Mouse (Mus musculus) gastrocnemius, postnatal 10 days (tissue): Measurements from ENCODE around the gene Eef1a2. TPM values are rescaled to one million over a fixed set of nuclear protein-coding genes. Genes with fewer than 3 reads are reported as not detected.

ENCODE experiments used
- DNase-seq: peaks from one replicate; pipeline ENCODE4 v3.0.0; 2021; ENCODE audit warnings: mixed read lengths
- total RNA-seq, 2 experiments: library from RNA; stranded (reverse); gene quantifications; 2 replicates each; pipeline ENCODE4 v1.2.3; 2021

The Eef1a2 gene
- total RNA-seq, 2 experiments from 2014 or later = 1,498 to 1,682 TPM

GRCm38 (mm10) chr2:181133837-181134590, 22.8 kb downstream of the Eef1a2 start:
- no peak for DNase-seq

GRCm38 (mm10) chr2:181130245-181130644, 26.6 kb downstream of the Eef1a2 start:
- DNase-seq = no peak

DNA sequence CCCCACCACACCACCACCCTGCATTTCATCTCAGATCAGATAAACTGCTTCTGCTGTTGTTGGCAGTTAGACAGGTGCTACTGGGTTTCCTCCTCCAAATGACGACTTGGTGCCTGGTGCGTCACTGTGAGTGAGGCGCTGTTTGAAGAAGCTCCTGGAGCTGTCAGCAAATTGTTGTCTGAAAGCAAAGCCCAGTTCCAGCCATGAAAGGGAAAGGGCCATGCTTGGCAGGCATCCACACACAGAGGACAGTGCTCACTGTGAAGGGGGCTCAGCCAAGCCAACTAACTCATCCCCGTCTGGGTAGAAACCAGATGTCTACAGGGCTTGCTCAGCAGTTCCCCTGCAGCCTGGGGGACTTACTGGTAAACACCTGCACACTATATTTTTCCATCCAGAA, 27.9 kb downstream of the Eef1a2 start:
- no peak for DNase-seq

- DNase-seq = no peak
Measured at GRCm38 (mm10) chr2:181127786-181128185, 29.0 kb downstream of the Eef1a2 start.

- DNase-seq = no peak
Measured at GRCm38 (mm10) chr2:181125726-181126455, 30.9 kb downstream of the Eef1a2 start.

DNA sequence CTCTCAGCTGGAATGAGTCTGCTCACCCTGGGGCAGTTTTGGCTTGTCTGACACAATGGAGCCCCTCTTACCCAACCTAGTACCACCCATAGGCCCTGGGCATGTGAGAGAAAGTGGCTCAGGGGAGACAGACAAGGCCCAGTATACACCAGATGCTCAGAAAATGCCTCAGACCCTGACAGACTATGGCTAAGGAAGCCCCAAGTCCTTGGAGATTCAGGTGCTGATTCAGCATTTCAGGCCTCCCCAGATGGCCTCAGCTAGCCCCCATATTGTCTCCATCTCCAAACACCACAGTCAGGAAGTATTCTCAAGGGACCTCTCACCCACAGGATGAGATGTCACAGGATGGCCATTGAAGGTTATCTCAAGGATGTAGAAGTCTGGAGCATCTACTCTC, 34.2 kb downstream of the Eef1a2 start:
- DNase-seq = no peak

- DNase-seq = no peak
Measured at GRCm38 (mm10) chr2:181120922-181121449, 35.8 kb downstream of the Eef1a2 start.

DNA sequence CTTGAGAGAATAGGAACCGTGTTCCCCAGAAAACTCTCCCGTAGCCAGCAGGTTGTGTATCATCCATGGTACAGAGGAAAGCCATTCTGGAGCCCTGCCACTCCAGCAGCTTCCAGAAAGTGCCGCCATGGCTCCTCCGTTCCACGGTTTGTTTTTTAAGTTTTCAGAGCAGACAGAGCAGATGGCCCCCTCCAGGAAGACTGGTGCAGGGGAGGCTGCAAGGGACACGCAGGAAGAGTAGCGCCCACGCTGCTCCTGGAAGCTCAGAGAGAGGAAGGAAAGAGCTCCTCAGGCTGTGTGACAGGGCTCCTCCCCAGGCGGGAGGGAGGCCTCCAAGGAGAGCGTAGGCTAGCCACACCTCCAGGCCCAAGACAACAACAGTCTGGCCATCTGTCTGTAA, 36.9 kb downstream of the Eef1a2 start:
- no peak for DNase-seq

- no peak for DNase-seq
Measured at GRCm38 (mm10) chr2:181116436-181116835, 40.4 kb downstream of the Eef1a2 start.

- DNase-seq = no peak
Measured at GRCm38 (mm10) chr2:181115367-181115766, 41.4 kb downstream of the Eef1a2 start.

GRCm38 (mm10) chr2:181113762-181114361, 43.0 kb downstream of the Eef1a2 start:
- DNase-seq = no peak

DNA sequence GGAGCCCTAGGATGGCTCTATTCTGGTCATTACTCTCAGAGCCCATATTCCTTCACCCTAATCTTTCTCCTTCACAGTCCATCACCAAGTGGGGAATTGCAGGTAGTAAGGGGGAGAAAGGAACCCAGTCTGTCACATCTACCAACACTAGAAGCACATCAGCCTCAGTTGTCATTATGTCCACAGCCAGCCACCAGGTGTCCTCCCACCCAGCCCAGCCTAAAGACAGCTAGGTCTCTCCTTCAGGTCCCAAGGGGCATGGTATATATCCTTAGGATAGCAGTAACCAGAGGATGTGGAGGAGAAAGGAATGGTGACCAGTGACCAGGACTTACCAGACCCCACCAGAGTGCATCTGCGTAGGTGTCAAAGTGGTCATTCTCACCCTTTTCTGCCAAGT, 45.1 kb downstream of the Eef1a2 start:
- DNase-seq = no peak

- no peak for DNase-seq
Measured at GRCm38 (mm10) chr2:181104111-181104510, 52.7 kb downstream of the Eef1a2 start.

- no peak for DNase-seq
Measured at GRCm38 (mm10) chr2:181102161-181102560, 54.7 kb downstream of the Eef1a2 start.

DNA sequence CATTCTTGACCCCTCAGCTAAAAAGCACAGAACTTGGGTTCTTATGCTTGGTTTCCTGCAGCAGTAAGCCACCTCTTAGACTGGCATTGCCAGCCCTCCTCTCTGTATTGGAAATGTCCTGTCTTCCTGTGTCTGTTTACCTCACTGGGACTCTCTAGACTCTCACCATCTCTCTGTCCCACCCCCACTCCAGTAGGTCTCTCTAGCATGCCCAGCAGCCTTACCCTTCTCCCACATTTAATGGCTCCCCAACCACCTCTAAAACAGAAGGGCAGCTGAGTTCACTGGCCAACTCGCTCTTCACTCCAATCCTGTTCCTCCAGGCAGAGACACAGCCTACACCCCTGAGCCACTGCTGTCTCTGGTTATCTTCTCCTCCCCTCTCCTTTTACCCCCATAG, 55.2 kb downstream of the Eef1a2 start:
- no peak for DNase-seq

DNA sequence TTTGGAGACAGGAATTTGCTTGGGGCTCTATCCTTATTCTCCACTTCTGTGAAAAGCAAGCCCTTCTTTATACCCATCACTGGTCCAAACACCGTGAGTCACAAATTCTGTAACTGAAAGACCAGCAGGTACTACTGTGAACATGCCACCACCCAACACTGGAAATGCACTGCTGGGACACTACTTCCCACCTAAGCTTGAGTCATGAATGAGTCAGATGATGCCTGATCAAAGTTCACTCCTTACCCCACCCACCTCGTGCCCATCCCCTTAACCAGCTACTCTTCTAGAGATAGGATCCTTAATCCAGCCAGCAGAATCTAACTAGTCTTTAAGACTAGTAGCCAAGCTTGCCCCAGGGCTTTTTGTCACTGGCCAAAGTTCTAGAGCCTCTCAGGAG, 56.7 kb downstream of the Eef1a2 start:
- no peak for DNase-seq

Other genes starting within 250 kb of the Eef1a2 start
- 10 to 100 TPM; 34.3 to 38.9 TPM for gene Ythdf1, start 236.1 kb downstream of the Eef1a2 start, total RNA-seq
- not detected for gene Birc7, start 228.0 kb downstream of the Eef1a2 start, total RNA-seq
- gene Nkain4, start 202.3 kb downstream of the Eef1a2 start, total RNA-seq = 1 to 10 TPM; 1.4 to 2.2 TPM
- 10 to 100 TPM; 37.9 to 54.0 TPM for gene Arfgap1, start 189.8 kb downstream of the Eef1a2 start, total RNA-seq
- 1 to 10 TPM; 6.1 to 7.6 TPM for gene Col20a1, start 170.5 kb downstream of the Eef1a2 start, total RNA-seq
- gene Chrna4, start 113.5 kb downstream of the Eef1a2 start, total RNA-seq = 1 to 10 TPM; 2.6 to 2.8 TPM
- gene Kcnq2, start 21.7 kb downstream of the Eef1a2 start, total RNA-seq = under 1 TPM; 0.23 to 0.47 TPM
- gene Ppdpf, start 30.2 kb upstream of the Eef1a2 start, total RNA-seq = 10 to 100 TPM; 55.2 to 60.3 TPM
- gene Ptk6, start 45.8 kb upstream of the Eef1a2 start, total RNA-seq = not detected
- gene Srms, start 56.2 kb upstream of the Eef1a2 start, total RNA-seq = under 1 TPM; 0.12 to 0.14 TPM
- gene Fndc11, start 63.0 kb upstream of the Eef1a2 start, total RNA-seq = not detected
- 1 to 10 TPM; 3.2 to 4.0 TPM for gene Helz2, start 85.0 kb upstream of the Eef1a2 start, total RNA-seq
- 10 to 100 TPM in 1 of 2 experiments, 1 to 10 TPM in 1; 9.1 to 11.0 TPM for gene Gmeb2, start 131.0 kb upstream of the Eef1a2 start, total RNA-seq
- gene Stmn3, start 157.5 kb upstream of the Eef1a2 start, total RNA-seq = 1 to 10 TPM; 1.1 to 1.6 TPM
- gene Rtel1, start 162.7 kb upstream of the Eef1a2 start, total RNA-seq = 10 to 100 TPM; 21.1 to 23.0 TPM
- gene Zgpat, start 207.9 kb upstream of the Eef1a2 start, total RNA-seq = 10 to 100 TPM; 13.1 to 18.3 TPM
- 10 to 100 TPM; 25.2 to 30.8 TPM for gene Arfrp1, start 208.4 kb upstream of the Eef1a2 start, total RNA-seq
- gene Lime1, start 223.1 kb upstream of the Eef1a2 start, total RNA-seq = 1 to 10 TPM; 5.8 to 9.7 TPM